Mouse (Mus musculus) MEL (cell line): Measurements from ENCODE around the gene Kat7. TPM values are rescaled to one million over a fixed set of nuclear protein-coding genes. Genes with fewer than 3 reads are reported as not detected.

ENCODE experiments used
- DNase-seq: peaks from one replicate; pipeline ENCODE4 v3.0.0; 2011; ENCODE audit warnings: low read depth, low spot score
- H3K27ac ChIP-seq: 2 replicates; pipeline ENCODE4 v1.5.1; 2012; ENCODE audit warnings: low read depth, mild to moderate bottlenecking, control low read depth, low read length, moderate library complexity; ENCODE audit not compliant: control insufficient read depth
- H3K27me3 ChIP-seq, 2 experiments: fragments of 150-350 bp in 1 of 2; sonication (generic) in 1 of 2; 2 replicates each; pipeline ENCODE4 v1.6.1; 2012; ENCODE audit warnings: low read length in 2 of 2, mild to moderate bottlenecking in 2 of 2, improper control_type of control experiment in 1 of 2, moderate library complexity in 1 of 2; ENCODE audit not compliant: insufficient read depth in 2 of 2, control insufficient read depth in 1 of 2
- H3K36me3 ChIP-seq, 2 experiments: 2 replicates each; pipeline ENCODE4 v1.6.1; 2012 to 2014; ENCODE audit warnings: low read length in 2 of 2, improper control_type of control experiment in 1 of 2, inconsistent platforms in 1 of 2, mild to moderate bottlenecking in 1 of 2; ENCODE audit not compliant: insufficient read depth in 2 of 2, control insufficient read depth in 1 of 2
- H3K4me1 ChIP-seq, 2 experiments: fragments of 150-350 bp in 1 of 2; sonication (generic) in 1 of 2; 2 replicates each; pipeline ENCODE4 v1.6.1; 2012; ENCODE audit warnings: low read length in 2 of 2, improper control_type of control experiment in 1 of 2, mild to moderate bottlenecking in 1 of 2; ENCODE audit not compliant: insufficient read depth in 2 of 2, control insufficient read depth in 1 of 2
- H3K4me3 ChIP-seq, 2 experiments: fragments of 150-350 bp in 1 of 2; sonication (generic) in 1 of 2; 2 replicates each; pipeline ENCODE4 v1.5.1; 2012; ENCODE audit warnings: low read depth in 2 of 2, low read length in 2 of 2, mild to moderate bottlenecking in 2 of 2, moderate library complexity in 2 of 2, control low read depth in 1 of 2, improper control_type of control experiment in 1 of 2; ENCODE audit not compliant: control insufficient read depth in 1 of 2, insufficient read depth in 1 of 2
- H3K79me2 ChIP-seq: 2 replicates; pipeline ENCODE4 v1.6.1; 2012; ENCODE audit warnings: mild to moderate bottlenecking, low read length, moderate library complexity; ENCODE audit not compliant: control insufficient read depth, poor library complexity, insufficient read depth
- H3K9ac ChIP-seq: 2 replicates; pipeline ENCODE4 v1.6.1; 2012; ENCODE audit warnings: low read depth, mild to moderate bottlenecking, control low read depth, low read length, moderate library complexity; ENCODE audit not compliant: control insufficient read depth, poor library complexity, severe bottlenecking
- H3K9me3 ChIP-seq: fragments of 150-350 bp; sonication (generic); replicated peaks from 2 replicates; pipeline ENCODE4 v1.6.1; 2012; ENCODE audit warnings: mild to moderate bottlenecking, low read length, improper control_type of control experiment, moderate library complexity; ENCODE audit not compliant: insufficient read depth
- BHLHE40 ChIP-seq: IDR thresholded peaks from 2 replicates; pipeline ENCODE4 v1.6.1; 2012; ENCODE audit warnings: low read depth, mild to moderate bottlenecking, inconsistent platforms, low read length, improper control_type of control experiment, borderline replicate concordance
- CHD1 ChIP-seq: IDR thresholded peaks from 2 replicates; pipeline ENCODE4 v1.6.1; 2012; ENCODE audit warnings: low read depth, mild to moderate bottlenecking, inconsistent platforms, low read length, improper control_type of control experiment
- CHD2 ChIP-seq: IDR thresholded peaks from 2 replicates; pipeline ENCODE4 v1.6.1; 2011; ENCODE audit warnings: low read length, improper control_type of control experiment
- CTCF ChIP-seq, 3 experiments: IDR thresholded peaks in 2 of 3; conservative IDR thresholded peaks in 1 of 3; 2 replicates each; pipeline ENCODE4 v1.5.1; 2011 to 2012; ENCODE audit warnings: low read length in 3 of 3, low read depth in 2 of 3, mild to moderate bottlenecking in 2 of 3, improper control_type of control experiment in 1 of 3, inconsistent platforms in 1 of 3, mixed read lengths in 1 of 3, moderate library complexity in 1 of 3; ENCODE audit not compliant: control insufficient read depth in 1 of 3, insufficient read depth in 1 of 3, poor library complexity in 1 of 3, severe bottlenecking in 1 of 3
- E2F4 ChIP-seq: IDR thresholded peaks from 2 replicates; pipeline ENCODE4 v1.6.1; 2011; ENCODE audit warnings: low read depth, low read length, improper control_type of control experiment, borderline replicate concordance
- ELF1 ChIP-seq: IDR thresholded peaks from 2 replicates; pipeline ENCODE4 v1.6.1; 2014; ENCODE audit warnings: low read depth, mild to moderate bottlenecking, inconsistent platforms, low read length, improper control_type of control experiment, moderate library complexity
- EP300 ChIP-seq, 2 experiments: IDR thresholded peaks; 2 replicates each; pipeline ENCODE4 v1.6.1; 2011; ENCODE audit warnings: improper control_type of control experiment in 2 of 2, low read length in 2 of 2, low read depth in 1 of 2, mild to moderate bottlenecking in 1 of 2
- GATA1 ChIP-seq: IDR thresholded peaks from 2 replicates; pipeline ENCODE4 v1.6.1; 2011; ENCODE audit warnings: low read depth, low read length, improper control_type of control experiment
- HCFC1 ChIP-seq: IDR thresholded peaks from 2 replicates; pipeline ENCODE4 v1.6.1; 2012; ENCODE audit warnings: low read depth, mild to moderate bottlenecking, inconsistent platforms, low read length, improper control_type of control experiment, moderate library complexity
- JUND ChIP-seq: IDR thresholded peaks from 2 replicates; pipeline ENCODE4 v1.6.1; 2011; ENCODE audit warnings: low read depth, mild to moderate bottlenecking, improper control_type of control experiment, low read length
- KAT2A ChIP-seq: conservative IDR thresholded peaks from 2 replicates; pipeline ENCODE4 v1.6.1; 2012; ENCODE audit warnings: low read depth, low read length, improper control_type of control experiment, inconsistent platforms
- MAFK ChIP-seq: IDR thresholded peaks from 2 replicates; pipeline ENCODE4 v1.6.1; 2011; ENCODE audit warnings: low read depth, mild to moderate bottlenecking, low read length, improper control_type of control experiment, borderline replicate concordance
- MAX ChIP-seq: IDR thresholded peaks from 2 replicates; pipeline ENCODE4 v1.6.1; 2011; ENCODE audit warnings: low read length, improper control_type of control experiment
- MAZ ChIP-seq: IDR thresholded peaks from 2 replicates; pipeline ENCODE4 v1.6.1; 2012; ENCODE audit warnings: low read depth, mild to moderate bottlenecking, inconsistent platforms, low read length, improper control_type of control experiment
- MEF2A ChIP-seq: IDR thresholded peaks from 2 replicates; pipeline ENCODE4 v1.6.1; 2014; ENCODE audit warnings: low read depth, mild to moderate bottlenecking, inconsistent platforms, low read length, improper control_type of control experiment; ENCODE audit not compliant: poor library complexity, insufficient replicate concordance, severe bottlenecking; ENCODE audit errors: extremely low read depth
- MXI1 ChIP-seq: IDR thresholded peaks from 2 replicates; pipeline ENCODE4 v1.6.1; 2011; ENCODE audit warnings: mild to moderate bottlenecking, low read depth, low read length, improper control_type of control experiment
- MYB ChIP-seq: IDR thresholded peaks from 2 replicates; pipeline ENCODE4 v1.6.1; 2011; ENCODE audit warnings: mild to moderate bottlenecking, low read depth, low read length, improper control_type of control experiment
- MYC ChIP-seq: IDR thresholded peaks from 2 replicates; pipeline ENCODE4 v1.6.1; 2011; ENCODE audit warnings: low read depth, mild to moderate bottlenecking, low read length, improper control_type of control experiment, moderate library complexity
- NELFE ChIP-seq: IDR thresholded peaks from 2 replicates; pipeline ENCODE4 v1.6.1; 2011; ENCODE audit warnings: low read depth, low read length, improper control_type of control experiment
- NRF1 ChIP-seq: IDR thresholded peaks from 2 replicates; pipeline ENCODE4 v1.6.1; 2014; ENCODE audit warnings: low read depth, mild to moderate bottlenecking, inconsistent platforms, low read length, improper control_type of control experiment, moderate library complexity; ENCODE audit not compliant: poor library complexity, insufficient read depth, severe bottlenecking
- POLR2A ChIP-seq, 2 experiments: IDR thresholded peaks; 2 replicates each; pipeline ENCODE4 v1.6.1; 2011 to 2012; ENCODE audit warnings: low read length in 2 of 2, mild to moderate bottlenecking in 2 of 2, control low read depth in 1 of 2, improper control_type of control experiment in 1 of 2, low read depth in 1 of 2, moderate library complexity in 1 of 2; ENCODE audit not compliant: control insufficient read depth in 1 of 2, insufficient read depth in 1 of 2, poor library complexity in 1 of 2
- POLR2AphosphoS2 ChIP-seq: IDR thresholded peaks from 2 replicates; pipeline ENCODE4 v1.6.1; 2011; ENCODE audit warnings: low read length, improper control_type of control experiment
- RAD21 ChIP-seq: IDR thresholded peaks from 2 replicates; pipeline ENCODE4 v1.6.1; 2011; ENCODE audit warnings: mild to moderate bottlenecking, low read depth, low read length, improper control_type of control experiment
- RCOR1 ChIP-seq: IDR thresholded peaks from 2 replicates; pipeline ENCODE4 v1.6.1; 2012; ENCODE audit warnings: low read depth, mild to moderate bottlenecking, inconsistent platforms, low read length, improper control_type of control experiment
- SIN3A ChIP-seq: IDR thresholded peaks from 2 replicates; pipeline ENCODE4 v1.6.1; 2012; ENCODE audit warnings: low read length, improper control_type of control experiment, inconsistent platforms
- SMC3 ChIP-seq: IDR thresholded peaks from 2 replicates; pipeline ENCODE4 v1.6.1; 2011; ENCODE audit warnings: low read depth, low read length, improper control_type of control experiment
- TAL1 ChIP-seq: IDR thresholded peaks from 2 replicates; pipeline ENCODE4 v1.6.1; 2012; ENCODE audit warnings: mild to moderate bottlenecking, inconsistent platforms, low read length, moderate library complexity, mixed read lengths
- TCF12 ChIP-seq: IDR thresholded peaks from 2 replicates; pipeline ENCODE4 v1.6.1; 2014; ENCODE audit warnings: low read depth, mild to moderate bottlenecking, inconsistent platforms, low read length, improper control_type of control experiment, moderate library complexity
- UBTF ChIP-seq: IDR thresholded peaks from 2 replicates; pipeline ENCODE4 v1.6.1; 2012; ENCODE audit warnings: low read depth, mild to moderate bottlenecking, inconsistent platforms, low read length, improper control_type of control experiment, moderate library complexity, borderline replicate concordance; ENCODE audit not compliant: insufficient read depth
- USF1 ChIP-seq: IDR thresholded peaks from 2 replicates; pipeline ENCODE4 v1.6.1; 2014; ENCODE audit warnings: low read depth, mild to moderate bottlenecking, inconsistent platforms, low read length, improper control_type of control experiment, moderate library complexity
- USF2 ChIP-seq, 2 experiments: IDR thresholded peaks; 2 replicates each; pipeline ENCODE4 v1.6.1; 2011 to 2012; ENCODE audit warnings: improper control_type of control experiment in 2 of 2, low read length in 2 of 2, borderline replicate concordance in 1 of 2, inconsistent platforms in 1 of 2, low read depth in 1 of 2, mild to moderate bottlenecking in 1 of 2; ENCODE audit not compliant: insufficient read depth in 1 of 2
- ZC3H11A ChIP-seq: IDR thresholded peaks from 2 replicates; pipeline ENCODE4 v1.6.1; 2012; ENCODE audit warnings: low read depth, mild to moderate bottlenecking, inconsistent platforms, low read length, improper control_type of control experiment
- ZKSCAN1 ChIP-seq: IDR thresholded peaks from 2 replicates; pipeline ENCODE4 v1.6.1; 2012; ENCODE audit warnings: low read depth, mild to moderate bottlenecking, inconsistent platforms, low read length, improper control_type of control experiment, moderate library complexity
- ZMIZ1 ChIP-seq: IDR thresholded peaks from 2 replicates; pipeline ENCODE4 v1.6.1; 2012; ENCODE audit warnings: low read depth, mild to moderate bottlenecking, inconsistent platforms, low read length, improper control_type of control experiment, moderate library complexity
- ZNF384 ChIP-seq: IDR thresholded peaks from 2 replicates; pipeline ENCODE4 v1.6.1; 2012; ENCODE audit warnings: low read depth, mild to moderate bottlenecking, inconsistent platforms, low read length, improper control_type of control experiment
- polyA plus RNA-seq, 2 experiments: library from polyadenylated mRNA; stranded (reverse) in 1 of 2; unstranded in 1 of 2; fragments of >175 nt in 1 of 2; fragments of >200 nt in 1 of 2; gene quantifications; 2 replicates each; pipeline versions ENCODE4 v1.2.1 to v1.2.4; 2012; ENCODE audit warnings: low replicate concordance in 2 of 2, low read depth in 1 of 2; ENCODE audit not compliant: insufficient read length in 2 of 2, insufficient read depth in 1 of 2, missing spikeins in 1 of 2
- total RNA-seq: library from RNA; depleted of rRNA; stranded (reverse); fragments of 300-350 nt; gene quantifications from 2 replicates; pipeline ENCODE4 v1.2.3, GENCODE M21; 2012

Kat7 gene
- total and polyA plus RNA-seq, 3 experiments: 81.4 to 100 (median 95.4) TPM

DNA sequence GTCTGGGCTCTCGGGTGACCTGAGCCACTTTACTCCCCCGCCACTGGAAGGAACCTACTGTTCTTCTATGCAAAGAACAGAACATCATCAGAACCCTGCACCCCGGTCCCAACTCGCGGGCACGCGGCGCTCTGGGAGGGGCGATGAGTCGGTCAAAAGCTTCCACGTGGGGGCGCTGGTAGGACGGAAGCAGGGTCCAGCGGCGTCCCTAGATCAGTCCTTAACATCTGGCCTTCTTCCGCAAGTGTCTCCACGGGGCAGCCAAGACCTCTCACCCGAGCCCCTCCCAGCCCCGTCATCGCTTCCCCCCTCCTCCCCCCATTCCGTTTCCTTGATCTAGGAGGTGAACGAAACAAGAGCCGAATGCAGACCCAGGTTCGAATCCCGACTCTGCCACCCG is 51.6 kb downstream of the Kat7 start:
- peaks cover 5 to 23% of the 10 kb centered on the region in 2 experiments for H3K4me1 ChIP-seq
- H3K36me3 ChIP-seq: peaks cover 0 to 14% of the 10 kb centered on the region in 2 experiments; a peak in 2 of 4 replicates
- H3K27me3 ChIP-seq: peaks cover 0 to 2% of the 10 kb centered on the region in 2 experiments; a peak in 3 of 4 replicates

DNA sequence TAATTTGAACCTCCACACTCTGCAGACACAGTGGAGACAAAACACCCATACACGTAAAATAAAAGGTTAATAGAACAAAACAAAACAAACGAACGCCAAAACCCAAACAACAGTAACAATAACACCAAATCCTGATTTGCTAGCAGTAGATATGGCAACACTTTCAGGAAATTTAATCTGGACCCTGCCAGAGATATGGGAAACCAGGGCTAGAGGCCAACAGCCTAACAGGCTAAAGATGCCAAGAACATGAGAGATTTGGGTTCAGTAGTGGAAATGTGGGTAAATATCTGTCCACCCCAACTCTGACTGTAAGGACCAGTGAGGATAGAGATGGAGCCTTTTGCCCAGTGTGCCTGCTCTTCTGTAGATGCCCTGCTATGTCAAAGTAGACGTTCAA is 52.1 kb downstream of the Kat7 start:
- peaks cover 0 to 2% of the 10 kb centered on the region in 2 experiments; a peak in 3 of 4 replicates for H3K27me3 ChIP-seq
- H3K9me3 ChIP-seq: no peaks in the 10 kb centered on the region
- DNase-seq: no peak
- no peak overlapping the region for H3K9ac ChIP-seq
- H3K36me3 ChIP-seq: peaks cover 0 to 14% of the 10 kb centered on the region in 2 experiments; a peak in 2 of 4 replicates
- H3K27ac ChIP-seq: no peak overlapping the region
- peaks cover 3% of the 10 kb centered on the region; the same call in 1 of the 2 replicates for H3K79me2 ChIP-seq
- H3K4me3 ChIP-seq: peak overlapping the region in 1 of 2 experiments; percentile 69; a peak in 2 of 4 replicates
- H3K4me1 ChIP-seq: peaks cover 5 to 23% of the 10 kb centered on the region in 2 experiments
- TF ChIP-seq JUND (no peak), POLR2A (IDR thresholded peaks at IDR 0.05; ENCODE audit: control insufficient read depth in 1 of 2, insufficient read depth in 1 of 2, low read depth in 1 of 2, low read length in 2 of 2, poor library complexity in 1 of 2) (no peak), ZKSCAN1 (no peak), ELF1 (no peak), USF1 (no peak), MYB (no peak), CHD2 (no peak), NELFE (no peak; the same call in 1 of the 2 replicates), MEF2A (no peak), TCF12 (no peak), GATA1 (no peak), RCOR1 (peak; percentile 67; the same call in 1 of the 2 replicates), KAT2A (no peak), ZC3H11A (0 out of 2 replicates have a peak, but pooled peaks have one; percentile 0), EP300 (IDR thresholded peaks at IDR 0.05; ENCODE audit: low read depth in 1 of 2, low read length in 2 of 2) (no peak), CHD1 (no peak), BHLHE40 (peak; percentile 6; the same call in 1 of the 2 replicates), ZMIZ1 (no peak)

More for the DNA sequence above, 51.6 kb downstream of the Kat7 start:
- H3K79me2 ChIP-seq: peaks cover 3% of the 10 kb centered on the region; the same call in 1 of the 2 replicates
- H3K27ac ChIP-seq: peak overlapping the region; percentile 77
- no peaks in the 10 kb centered on the region for H3K9me3 ChIP-seq
- peak; percentile 33; the same call in 1 of the 2 replicates for TF ChIP-seq TAL1
- peak; percentile 86; the same call in 1 of the 2 replicates for TF ChIP-seq MAZ
- TF ChIP-seq ZC3H11A: 0 out of 2 replicates have a peak, but pooled peaks have one; percentile 34
- no peak for TF ChIP-seq POLR2AphosphoS2
- peak; percentile 55; the same call in 1 of the 2 replicates for TF ChIP-seq TCF12
- TF ChIP-seq CHD1: no peak
- TF ChIP-seq ZMIZ1: no peak
- TF ChIP-seq NRF1: no peak
- TF ChIP-seq MAFK: no peak
- TF ChIP-seq RCOR1: no peak
- TF ChIP-seq EP300 (IDR thresholded peaks at IDR 0.05; ENCODE audit: low read depth in 1 of 2, low read length in 2 of 2): peak in 1 of 2 experiments; percentile 42; a peak in 1 of 4 replicates
- peak; percentile 54 for TF ChIP-seq RAD21
- no peak for TF ChIP-seq ZKSCAN1
- no peak for TF ChIP-seq UBTF
- no peak for TF ChIP-seq USF2 (IDR thresholded peaks at IDR 0.05; ENCODE audit: borderline replicate concordance in 1 of 2, insufficient read depth in 1 of 2, low read depth in 1 of 2, low read length in 2 of 2)
- peak; percentile 62 for TF ChIP-seq MYC
- no peak for TF ChIP-seq MYB
- TF ChIP-seq POLR2A (IDR thresholded peaks at IDR 0.05; ENCODE audit: control insufficient read depth in 1 of 2, insufficient read depth in 1 of 2, low read depth in 1 of 2, low read length in 2 of 2, poor library complexity in 1 of 2): no peak
- TF ChIP-seq GATA1: 0 out of 2 replicates have a peak, but pooled peaks have one; percentile 8
- TF ChIP-seq SMC3: peak; percentile 75
- TF ChIP-seq SIN3A: no peak
- TF ChIP-seq MXI1: no peak
- no peak for TF ChIP-seq JUND
- no peak for TF ChIP-seq ZNF384
- peak; percentile 73 for TF ChIP-seq MAX
- TF ChIP-seq E2F4: no peak
- no peak for TF ChIP-seq USF1
- peak; percentile 79 for TF ChIP-seq ELF1
- no peak for TF ChIP-seq BHLHE40
- peak; percentile 48 to 93 (median 85); a peak in 5 of 6 replicates for TF ChIP-seq CTCF (IDR thresholded peaks at IDR 0.05 in 2 of 3, conservative IDR thresholded peaks at IDR 0.05 in 1 of 3; ENCODE audit: control insufficient read depth in 1 of 3, insufficient read depth in 1 of 3, low read depth in 2 of 3, low read length in 3 of 3, poor library complexity in 1 of 3, severe bottlenecking in 1 of 3)
- peak; percentile 69 for TF ChIP-seq HCFC1
- H3K4me3 ChIP-seq: peak overlapping the region; percentile 69 to 91
- peak overlapping the region; percentile 94 for H3K9ac ChIP-seq
- peak; percentile 90 for DNase-seq
